Mouse (Mus musculus) adrenal gland, postnatal 14 days (tissue): ENCODE measurements around the gene Pgpep1l. TPM values are rescaled to one million over a fixed set of nuclear protein-coding genes. Genes with fewer than 3 reads are reported as not detected.
A peak's percentile ranks its signal among the peaks of the same experiment; 100 is the strongest.
"Not testable (repeated sequence)": the region's sequence is repeated elsewhere in the genome, so short reads cannot be mapped to it uniquely, and the experiment has no call there.

Experiments
- DNase-seq: peaks from one replicate; pipeline ENCODE4 v3.0.0; 2021; ENCODE audit warnings: mixed read lengths
- long read RNA-seq, 2 experiments: library from polyadenylated mRNA; stranded (forward); transcript quantifications; one replicate each; pipeline ENCODE4 v2.0.0; 2021
- total RNA-seq: library from RNA; stranded (reverse); gene quantifications from 2 replicates; pipeline ENCODE4 v1.2.3, GENCODE M21; 2021

The Pgpep1l gene
- not detected in 2 replicates for total RNA-seq
- long read RNA-seq, experiment 1, result 0 reads
- long read RNA-seq, experiment 2, result 0 reads

GRCm38 (mm10) chr7:68264028-68264453 lies at the start of gene Pgpep1l:
TSS of gene Pgpep1l (minus strand) at chr7:68264233.
- peak; percentile 69 for DNase-seq

- DNase-seq, result no peak
Observed at GRCm38 (mm10) chr7:68313038-68313782, 49.2 kb upstream of the Pgpep1l start.

GRCm38 (mm10) chr7:68312395-68312794 lies 48.4 kb upstream of the Pgpep1l start:
- no peak for DNase-seq

- no peak for DNase-seq
Observed at GRCm38 (mm10) chr7:68311469-68311868, 47.4 kb upstream of the Pgpep1l start.

- DNase-seq, result no peak
Observed at GRCm38 (mm10) chr7:68306756-68307155, 42.7 kb upstream of the Pgpep1l start.

GRCm38 (mm10) chr7:68305781-68306575 lies 41.9 kb upstream of the Pgpep1l start:
- DNase-seq, result no peak

GRCm38 (mm10) chr7:68303685-68304084 lies 39.7 kb upstream of the Pgpep1l start:
- no peak for DNase-seq

GRCm38 (mm10) chr7:68302586-68303433 lies 38.8 kb upstream of the Pgpep1l start:
- peak; percentile 83 for DNase-seq

- peak; percentile 18 for DNase-seq
Observed at GRCm38 (mm10) chr7:68301160-68301559, 37.1 kb upstream of the Pgpep1l start.

- DNase-seq, result no peak
Observed at GRCm38 (mm10) chr7:68298381-68299076, 34.5 kb upstream of the Pgpep1l start.

- no peak for DNase-seq
Observed at GRCm38 (mm10) chr7:68296487-68296886, 32.5 kb upstream of the Pgpep1l start.

GRCm38 (mm10) chr7:68293997-68294789 lies 30.2 kb upstream of the Pgpep1l start:
- DNase-seq, result no peak

GRCm38 (mm10) chr7:68291603-68292002 lies 27.6 kb upstream of the Pgpep1l start:
- DNase-seq, result no peak

- DNase-seq, result no peak
Observed at GRCm38 (mm10) chr7:68289081-68289480, 25.0 kb upstream of the Pgpep1l start.

- not testable (repeated sequence) for DNase-seq
Observed at GRCm38 (mm10) chr7:68288000-68288399, 24.0 kb upstream of the Pgpep1l start.

GRCm38 (mm10) chr7:68287582-68287981 lies 23.5 kb upstream of the Pgpep1l start:
- DNase-seq, result no peak

- DNase-seq, result no peak
Observed at GRCm38 (mm10) chr7:68286526-68287481, 22.8 kb upstream of the Pgpep1l start.

- no peak for DNase-seq
Observed at GRCm38 (mm10) chr7:68285851-68286298, 21.8 kb upstream of the Pgpep1l start.

- DNase-seq, result no peak
Observed at GRCm38 (mm10) chr7:68283776-68284175, 19.7 kb upstream of the Pgpep1l start.

- DNase-seq, result not testable (repeated sequence)
Observed at GRCm38 (mm10) chr7:68283133-68283520, 19.1 kb upstream of the Pgpep1l start.
